Mouse (Mus musculus) hindbrain, embryonic 16.5 days (tissue): ENCODE measurements at regions not wholly inside any gene's neighbourhood (a gene's known extent, or its start where the extent isn't known, plus 50 kb on each side); places are given as distances from the start of the nearest gene placed in this dataset.

ENCODE experiments used
- ATAC-seq: fragments of 200-750 bp; cut with Nextera tagmentation; 2 replicates; pipeline ENCODE4 v1.8.0; 2017; ENCODE audit warnings: moderate TSS enrichment, moderate library complexity
- H3K27ac ChIP-seq: fragments of 300-500 bp; sonication (generic); 2 replicates; pipeline ENCODE4 v1.5.1; 2014; ENCODE audit warnings: low read depth, mild to moderate bottlenecking, control low read depth, low read length, moderate library complexity
- H3K27me3 ChIP-seq: fragments of 300-500 bp; sonication (generic); replicated peaks from 2 replicates; pipeline ENCODE4 v1.6.1; 2014; ENCODE audit warnings: low read length; ENCODE audit not compliant: control insufficient read depth, insufficient read depth
- H3K36me3 ChIP-seq: fragments of 300-500 bp; sonication (generic); 2 replicates; pipeline ENCODE4 v1.6.1; 2014; ENCODE audit warnings: mild to moderate bottlenecking, low read length, moderate library complexity, mixed read lengths; ENCODE audit not compliant: control insufficient read depth, insufficient read depth
- H3K4me1 ChIP-seq: fragments of 300-500 bp; sonication (generic); 2 replicates; pipeline ENCODE4 v1.6.1; 2014; ENCODE audit warnings: low read depth, low read length; ENCODE audit not compliant: control insufficient read depth, insufficient read depth
- H3K4me2 ChIP-seq: fragments of 300-500 bp; sonication (generic); 2 replicates; pipeline ENCODE4 v1.6.1; 2014; ENCODE audit warnings: mild to moderate bottlenecking, low read length, control low read depth, moderate library complexity
- H3K4me3 ChIP-seq: fragments of 300-500 bp; sonication (generic); 2 replicates; pipeline ENCODE4 v1.5.1; 2014; ENCODE audit warnings: mild to moderate bottlenecking, low read length, control low read depth, moderate library complexity
- H3K9ac ChIP-seq: fragments of 300-500 bp; sonication (generic); 2 replicates; pipeline ENCODE4 v1.6.1; 2014; ENCODE audit warnings: low read depth, mild to moderate bottlenecking, control low read depth, low read length, moderate library complexity
- H3K9me3 ChIP-seq: fragments of 300-500 bp; sonication (generic); 2 replicates; pipeline ENCODE4 v1.6.1; 2014; ENCODE audit warnings: mild to moderate bottlenecking, low read length, moderate library complexity; ENCODE audit not compliant: control insufficient read depth
- WGBS: fragments of 180-500 bp; shearing (Covaris S2); extraction: QIAGEN DNeasy Blood & Tissue Kit; methylation state at CpG from one replicate; pipeline ENCODE4 v1.1.7; 2014; 5-methylcytosine and 5-hydroxymethylcytosine counted together

GRCm38 (mm10) chr1:81576965-81577664 lies 500.4 kb downstream of the Nyap2 start:
- Histone ChIP-seq H3K4me3 (peak overlapping the region; percentile 10; the same call in 1 of the 2 replicates), H3K4me1 (no peaks in the 10 kb centered on the region), H3K9ac (no peak overlapping the region), H3K36me3 (no peaks in the 10 kb centered on the region), H3K27ac (no peak overlapping the region), H3K4me2 (peak overlapping the region; percentile 41), H3K27me3 (no peaks in the 10 kb centered on the region), H3K9me3 (no peaks in the 10 kb centered on the region)
- no peak for ATAC-seq
- WGBS, result 52% methylated on average over 8 of the region's 8 CpGs

- Histone ChIP-seq H3K27ac (no peak overlapping the region), H3K27me3 (no peaks in the 10 kb centered on the region), H3K9me3 (no peaks in the 10 kb centered on the region), H3K4me2 (peak overlapping the region; percentile 41), H3K9ac (no peak overlapping the region), H3K36me3 (no peaks in the 10 kb centered on the region), H3K4me1 (no peaks in the 10 kb centered on the region), H3K4me3 (peak overlapping the region; percentile 10)
- peak; percentile 34; the same call in 1 of the 2 replicates for ATAC-seq
- WGBS, result 25% methylated on average over 9 of the region's 9 CpGs
Measured at GRCm38 (mm10) chr1:81577665-81578201, 501.0 kb downstream of the Nyap2 start.

GRCm38 (mm10) chr1:81581208-81581607 lies 504.5 kb downstream of the Nyap2 start:
- Histone ChIP-seq H3K27me3 (no peaks in the 10 kb centered on the region), H3K9me3 (no peaks in the 10 kb centered on the region), H3K4me3 (no peak overlapping the region), H3K36me3 (no peaks in the 10 kb centered on the region), H3K9ac (no peak overlapping the region), H3K27ac (no peak overlapping the region), H3K4me1 (no peaks in the 10 kb centered on the region), H3K4me2 (no peak overlapping the region)
- ATAC-seq, result no peak
- WGBS, result 77% methylated on average over 4 of the region's 4 CpGs

GRCm38 (mm10) chr1:81587780-81588307 lies 511.1 kb downstream of the Nyap2 start:
- WGBS, result 32% methylated on average over 11 of the region's 11 CpGs

GRCm38 (mm10) chr1:81591623-81592022 lies 514.9 kb downstream of the Nyap2 start:
- peaks cover 8% of the 10 kb centered on the region; the same call in 1 of the 2 replicates for H3K4me1 ChIP-seq
- H3K9me3 ChIP-seq, result no peaks in the 10 kb centered on the region
- no peak overlapping the region for H3K27ac ChIP-seq
- H3K4me2 ChIP-seq, result no peak overlapping the region
- H3K36me3 ChIP-seq, result no peaks in the 10 kb centered on the region
- H3K9ac ChIP-seq, result no peak overlapping the region
- no peak for ATAC-seq
- 90% methylated on average over 5 of the region's 5 CpGs for WGBS
- H3K27me3 ChIP-seq, result no peaks in the 10 kb centered on the region
- no peak overlapping the region for H3K4me3 ChIP-seq

More at GRCm38 (mm10) chr1:81587780-81588307, 511.1 kb downstream of the Nyap2 start:
- Histone ChIP-seq H3K9ac (no peak overlapping the region), H3K9me3 (no peaks in the 10 kb centered on the region), H3K4me3 (no peak overlapping the region), H3K36me3 (no peaks in the 10 kb centered on the region), H3K4me1 (no peaks in the 10 kb centered on the region), H3K4me2 (no peak overlapping the region), H3K27me3 (no peaks in the 10 kb centered on the region), H3K27ac (no peak overlapping the region)
- no peak for ATAC-seq

GRCm38 (mm10) chr1:81593280-81594182 lies 516.8 kb downstream of the Nyap2 start:
- no peaks in the 10 kb centered on the region for H3K9me3 ChIP-seq
- WGBS, result 3% methylated on average over 19 of the region's 19 CpGs
- peak overlapping the region; percentile 68 for H3K4me2 ChIP-seq
- peaks cover 8% of the 10 kb centered on the region; the same call in 1 of the 2 replicates for H3K4me1 ChIP-seq
- peak overlapping the region; percentile 40 for H3K4me3 ChIP-seq
- no peaks in the 10 kb centered on the region for H3K27me3 ChIP-seq
- peak; percentile 99 for ATAC-seq
- no peaks in the 10 kb centered on the region for H3K36me3 ChIP-seq
- peak overlapping the region; percentile 95 for H3K27ac ChIP-seq
- peak overlapping the region; percentile 74 for H3K9ac ChIP-seq

- H3K27me3 ChIP-seq, result no peaks in the 10 kb centered on the region
- H3K9me3 ChIP-seq, result no peaks in the 10 kb centered on the region
- H3K27ac ChIP-seq, result peak overlapping the region; percentile 95
- no peaks in the 10 kb centered on the region for H3K36me3 ChIP-seq
- H3K9ac ChIP-seq, result peak overlapping the region; percentile 74
- peak overlapping the region; percentile 68 for H3K4me2 ChIP-seq
- 2% methylated on average over 5 of the region's 5 CpGs for WGBS
- peak; percentile 34; the same call in 1 of the 2 replicates for ATAC-seq
- H3K4me3 ChIP-seq, result peak overlapping the region; percentile 40
- H3K4me1 ChIP-seq, result peaks cover 8% of the 10 kb centered on the region; the same call in 1 of the 2 replicates
Measured at GRCm38 (mm10) chr1:81594183-81594515, 517.4 kb downstream of the Nyap2 start.

GRCm38 (mm10) chr1:81594606-81595005 lies 517.9 kb downstream of the Nyap2 start:
- H3K4me2 ChIP-seq, result peak overlapping the region; percentile 68
- H3K27ac ChIP-seq, result no peak overlapping the region; the same call in 1 of the 2 replicates
- peaks cover 8% of the 10 kb centered on the region; the same call in 1 of the 2 replicates for H3K4me1 ChIP-seq
- no peaks in the 10 kb centered on the region for H3K36me3 ChIP-seq
- H3K27me3 ChIP-seq, result no peaks in the 10 kb centered on the region
- no peaks in the 10 kb centered on the region for H3K9me3 ChIP-seq
- ATAC-seq, result no peak
- H3K9ac ChIP-seq, result no peak overlapping the region
- 4% methylated on average over 3 of the region's 3 CpGs for WGBS
- peak overlapping the region; percentile 40; the same call in 1 of the 2 replicates for H3K4me3 ChIP-seq
